Mouse (Mus musculus) MEL (cell line): Measurements from ENCODE around the gene Atf5. TPM values are rescaled to one million over a fixed set of nuclear protein-coding genes. Genes with fewer than 3 reads are reported as not detected.

Source experiments
- DNase-seq: peaks from one replicate; pipeline ENCODE4 v3.0.0; 2011; ENCODE audit warnings: low read depth, low spot score
- H3K27ac ChIP-seq: 2 replicates; pipeline ENCODE4 v1.5.1; 2012; ENCODE audit warnings: low read depth, mild to moderate bottlenecking, control low read depth, low read length, moderate library complexity; ENCODE audit not compliant: control insufficient read depth
- H3K27me3 ChIP-seq, 2 experiments: fragments of 150-350 bp in 1 of 2; sonication (generic) in 1 of 2; 2 replicates each; pipeline ENCODE4 v1.6.1; 2012; ENCODE audit warnings: low read length in 2 of 2, mild to moderate bottlenecking in 2 of 2, improper control_type of control experiment in 1 of 2, moderate library complexity in 1 of 2; ENCODE audit not compliant: insufficient read depth in 2 of 2, control insufficient read depth in 1 of 2
- H3K36me3 ChIP-seq, 2 experiments: 2 replicates each; pipeline ENCODE4 v1.6.1; 2012 to 2014; ENCODE audit warnings: low read length in 2 of 2, improper control_type of control experiment in 1 of 2, inconsistent platforms in 1 of 2, mild to moderate bottlenecking in 1 of 2; ENCODE audit not compliant: insufficient read depth in 2 of 2, control insufficient read depth in 1 of 2
- H3K4me1 ChIP-seq, 2 experiments: fragments of 150-350 bp in 1 of 2; sonication (generic) in 1 of 2; 2 replicates each; pipeline ENCODE4 v1.6.1; 2012; ENCODE audit warnings: low read length in 2 of 2, improper control_type of control experiment in 1 of 2, mild to moderate bottlenecking in 1 of 2; ENCODE audit not compliant: insufficient read depth in 2 of 2, control insufficient read depth in 1 of 2
- H3K4me3 ChIP-seq, 2 experiments: fragments of 150-350 bp in 1 of 2; sonication (generic) in 1 of 2; 2 replicates each; pipeline ENCODE4 v1.5.1; 2012; ENCODE audit warnings: low read depth in 2 of 2, low read length in 2 of 2, mild to moderate bottlenecking in 2 of 2, moderate library complexity in 2 of 2, control low read depth in 1 of 2, improper control_type of control experiment in 1 of 2; ENCODE audit not compliant: control insufficient read depth in 1 of 2, insufficient read depth in 1 of 2
- H3K79me2 ChIP-seq: 2 replicates; pipeline ENCODE4 v1.6.1; 2012; ENCODE audit warnings: mild to moderate bottlenecking, low read length, moderate library complexity; ENCODE audit not compliant: control insufficient read depth, poor library complexity, insufficient read depth
- H3K9ac ChIP-seq: 2 replicates; pipeline ENCODE4 v1.6.1; 2012; ENCODE audit warnings: low read depth, mild to moderate bottlenecking, control low read depth, low read length, moderate library complexity; ENCODE audit not compliant: control insufficient read depth, poor library complexity, severe bottlenecking
- H3K9me3 ChIP-seq: fragments of 150-350 bp; sonication (generic); replicated peaks from 2 replicates; pipeline ENCODE4 v1.6.1; 2012; ENCODE audit warnings: mild to moderate bottlenecking, low read length, improper control_type of control experiment, moderate library complexity; ENCODE audit not compliant: insufficient read depth
- BHLHE40 ChIP-seq: IDR thresholded peaks from 2 replicates; pipeline ENCODE4 v1.6.1; 2012; ENCODE audit warnings: low read depth, mild to moderate bottlenecking, inconsistent platforms, low read length, improper control_type of control experiment, borderline replicate concordance
- CHD1 ChIP-seq: IDR thresholded peaks from 2 replicates; pipeline ENCODE4 v1.6.1; 2012; ENCODE audit warnings: low read depth, mild to moderate bottlenecking, inconsistent platforms, low read length, improper control_type of control experiment
- CHD2 ChIP-seq: IDR thresholded peaks from 2 replicates; pipeline ENCODE4 v1.6.1; 2011; ENCODE audit warnings: low read length, improper control_type of control experiment
- CTCF ChIP-seq, 3 experiments: IDR thresholded peaks in 2 of 3; conservative IDR thresholded peaks in 1 of 3; 2 replicates each; pipeline ENCODE4 v1.5.1; 2011 to 2012; ENCODE audit warnings: low read length in 3 of 3, low read depth in 2 of 3, mild to moderate bottlenecking in 2 of 3, improper control_type of control experiment in 1 of 3, inconsistent platforms in 1 of 3, mixed read lengths in 1 of 3, moderate library complexity in 1 of 3; ENCODE audit not compliant: control insufficient read depth in 1 of 3, insufficient read depth in 1 of 3, poor library complexity in 1 of 3, severe bottlenecking in 1 of 3
- E2F4 ChIP-seq: IDR thresholded peaks from 2 replicates; pipeline ENCODE4 v1.6.1; 2011; ENCODE audit warnings: low read depth, low read length, improper control_type of control experiment, borderline replicate concordance
- ELF1 ChIP-seq: IDR thresholded peaks from 2 replicates; pipeline ENCODE4 v1.6.1; 2014; ENCODE audit warnings: low read depth, mild to moderate bottlenecking, inconsistent platforms, low read length, improper control_type of control experiment, moderate library complexity
- ETS1 ChIP-seq: IDR thresholded peaks from 2 replicates; pipeline ENCODE4 v1.6.1; 2012; ENCODE audit warnings: low read depth, mild to moderate bottlenecking, inconsistent platforms, low read length, improper control_type of control experiment, moderate library complexity
- GABPA ChIP-seq: IDR thresholded peaks from 2 replicates; pipeline ENCODE4 v1.6.1; 2012; ENCODE audit warnings: low read depth, mild to moderate bottlenecking, inconsistent platforms, low read length, improper control_type of control experiment, moderate library complexity
- JUND ChIP-seq: IDR thresholded peaks from 2 replicates; pipeline ENCODE4 v1.6.1; 2011; ENCODE audit warnings: low read depth, mild to moderate bottlenecking, improper control_type of control experiment, low read length
- KAT2A ChIP-seq: conservative IDR thresholded peaks from 2 replicates; pipeline ENCODE4 v1.6.1; 2012; ENCODE audit warnings: low read depth, low read length, improper control_type of control experiment, inconsistent platforms
- MAFK ChIP-seq: IDR thresholded peaks from 2 replicates; pipeline ENCODE4 v1.6.1; 2011; ENCODE audit warnings: low read depth, mild to moderate bottlenecking, low read length, improper control_type of control experiment, borderline replicate concordance
- MAX ChIP-seq: IDR thresholded peaks from 2 replicates; pipeline ENCODE4 v1.6.1; 2011; ENCODE audit warnings: low read length, improper control_type of control experiment
- MAZ ChIP-seq: IDR thresholded peaks from 2 replicates; pipeline ENCODE4 v1.6.1; 2012; ENCODE audit warnings: low read depth, mild to moderate bottlenecking, inconsistent platforms, low read length, improper control_type of control experiment
- MEF2A ChIP-seq: IDR thresholded peaks from 2 replicates; pipeline ENCODE4 v1.6.1; 2014; ENCODE audit warnings: low read depth, mild to moderate bottlenecking, inconsistent platforms, low read length, improper control_type of control experiment; ENCODE audit not compliant: poor library complexity, insufficient replicate concordance, severe bottlenecking; ENCODE audit errors: extremely low read depth
- MYB ChIP-seq: IDR thresholded peaks from 2 replicates; pipeline ENCODE4 v1.6.1; 2011; ENCODE audit warnings: mild to moderate bottlenecking, low read depth, low read length, improper control_type of control experiment
- MYC ChIP-seq: IDR thresholded peaks from 2 replicates; pipeline ENCODE4 v1.6.1; 2011; ENCODE audit warnings: low read depth, mild to moderate bottlenecking, low read length, improper control_type of control experiment, moderate library complexity
- NRF1 ChIP-seq: IDR thresholded peaks from 2 replicates; pipeline ENCODE4 v1.6.1; 2014; ENCODE audit warnings: low read depth, mild to moderate bottlenecking, inconsistent platforms, low read length, improper control_type of control experiment, moderate library complexity; ENCODE audit not compliant: poor library complexity, insufficient read depth, severe bottlenecking
- POLR2AphosphoS5 ChIP-seq: IDR thresholded peaks from 2 replicates; pipeline ENCODE4 v1.6.1; 2012; ENCODE audit warnings: low read depth, borderline replicate concordance, mild to moderate bottlenecking, inconsistent platforms, low read length, moderate library complexity, mixed read lengths
- RCOR1 ChIP-seq: IDR thresholded peaks from 2 replicates; pipeline ENCODE4 v1.6.1; 2012; ENCODE audit warnings: low read depth, mild to moderate bottlenecking, inconsistent platforms, low read length, improper control_type of control experiment
- SIN3A ChIP-seq: IDR thresholded peaks from 2 replicates; pipeline ENCODE4 v1.6.1; 2012; ENCODE audit warnings: low read length, improper control_type of control experiment, inconsistent platforms
- TAL1 ChIP-seq: IDR thresholded peaks from 2 replicates; pipeline ENCODE4 v1.6.1; 2012; ENCODE audit warnings: mild to moderate bottlenecking, inconsistent platforms, low read length, moderate library complexity, mixed read lengths
- TBP ChIP-seq: IDR thresholded peaks from 2 replicates; pipeline ENCODE4 v1.8.0; 2011; ENCODE audit warnings: low read depth, low read length, improper control_type of control experiment
- TCF12 ChIP-seq: IDR thresholded peaks from 2 replicates; pipeline ENCODE4 v1.6.1; 2014; ENCODE audit warnings: low read depth, mild to moderate bottlenecking, inconsistent platforms, low read length, improper control_type of control experiment, moderate library complexity
- UBTF ChIP-seq: IDR thresholded peaks from 2 replicates; pipeline ENCODE4 v1.6.1; 2012; ENCODE audit warnings: low read depth, mild to moderate bottlenecking, inconsistent platforms, low read length, improper control_type of control experiment, moderate library complexity, borderline replicate concordance; ENCODE audit not compliant: insufficient read depth
- ZC3H11A ChIP-seq: IDR thresholded peaks from 2 replicates; pipeline ENCODE4 v1.6.1; 2012; ENCODE audit warnings: low read depth, mild to moderate bottlenecking, inconsistent platforms, low read length, improper control_type of control experiment
- ZMIZ1 ChIP-seq: IDR thresholded peaks from 2 replicates; pipeline ENCODE4 v1.6.1; 2012; ENCODE audit warnings: low read depth, mild to moderate bottlenecking, inconsistent platforms, low read length, improper control_type of control experiment, moderate library complexity
- ZNF384 ChIP-seq: IDR thresholded peaks from 2 replicates; pipeline ENCODE4 v1.6.1; 2012; ENCODE audit warnings: low read depth, mild to moderate bottlenecking, inconsistent platforms, low read length, improper control_type of control experiment
- polyA plus RNA-seq, 2 experiments: library from polyadenylated mRNA; stranded (reverse) in 1 of 2; unstranded in 1 of 2; fragments of >175 nt in 1 of 2; fragments of >200 nt in 1 of 2; gene quantifications; 2 replicates each; pipeline versions ENCODE4 v1.2.1 to v1.2.4; 2012; ENCODE audit warnings: low replicate concordance in 2 of 2, low read depth in 1 of 2; ENCODE audit not compliant: insufficient read length in 2 of 2, insufficient read depth in 1 of 2, missing spikeins in 1 of 2
- total RNA-seq: library from RNA; depleted of rRNA; stranded (reverse); fragments of 300-350 nt; gene quantifications from 2 replicates; pipeline ENCODE4 v1.2.3, GENCODE M21; 2012

Atf5 gene
- total and polyA plus RNA-seq, 3 experiments: 17.6 to 95.5 TPM; not detected in 1

DNA sequence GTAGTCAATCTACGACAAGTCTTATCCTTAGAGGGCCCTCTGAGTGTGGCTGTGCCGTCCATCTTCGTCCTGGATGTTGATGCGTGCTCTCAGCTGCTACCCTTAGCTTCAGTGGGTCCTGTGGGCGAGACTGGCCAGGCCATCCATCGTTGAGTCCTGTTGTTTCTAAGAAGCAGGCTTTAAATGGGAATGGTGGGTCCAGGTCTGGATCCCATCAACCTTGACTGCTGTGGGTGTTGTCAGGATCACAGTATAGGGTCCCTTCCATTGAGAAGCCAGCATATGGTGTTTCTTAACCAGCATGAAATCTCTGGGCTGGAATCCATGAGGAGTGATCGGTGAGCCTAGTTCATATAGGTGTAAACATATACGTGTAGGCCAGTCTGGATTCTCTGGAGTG lies 36.4 kb downstream of the Atf5 start:
- Histone ChIP-seq H3K36me3 (no peaks in the 10 kb centered on the region), H3K9me3 (no peaks in the 10 kb centered on the region)
- no peak for TF ChIP-seq NRF1
- no peak for TF ChIP-seq MYB
- TF ChIP-seq SIN3A: no peak
- TF ChIP-seq CHD2: no peak
- no peak for TF ChIP-seq TAL1
- no peak for TF ChIP-seq ZC3H11A
- no peak for TF ChIP-seq RCOR1
- TF ChIP-seq ELF1: no peak
- TF ChIP-seq MEF2A: no peak
- no peak for TF ChIP-seq MAFK
- TF ChIP-seq TBP: no peak
- TF ChIP-seq E2F4: no peak
- TF ChIP-seq CHD1: no peak
- TF ChIP-seq BHLHE40: no peak
- TF ChIP-seq JUND: no peak
- TF ChIP-seq MAX: no peak
- TF ChIP-seq UBTF: no peak
- no peak for TF ChIP-seq MYC
- TF ChIP-seq ZMIZ1: no peak
- no peak for TF ChIP-seq ETS1
- TF ChIP-seq, all 39 proteins: peak for 0
- H3K4me1 ChIP-seq: no peaks in the 10 kb centered on the region
- no peak overlapping the region for H3K27ac ChIP-seq
- no peaks in the 10 kb centered on the region for H3K27me3 ChIP-seq
- H3K9ac ChIP-seq: no peak overlapping the region
- DNase-seq: no peak
- no peak overlapping the region for H3K4me3 ChIP-seq
- H3K79me2 ChIP-seq: no peaks in the 10 kb centered on the region

- Histone ChIP-seq H3K4me3 (no peak overlapping the region), H3K27ac (no peak overlapping the region), H3K9me3 (no peaks in the 10 kb centered on the region), H3K79me2 (no peaks in the 10 kb centered on the region), H3K27me3 (no peaks in the 10 kb centered on the region), H3K36me3 (peaks cover 0 to 4% of the 10 kb centered on the region in 2 experiments; a peak in 1 of 4 replicates), H3K4me1 (peaks cover 0 to 2% of the 10 kb centered on the region in 2 experiments; a peak in 1 of 4 replicates), H3K9ac (no peak overlapping the region)
- TF ChIP-seq MYC (no peak), TCF12 (no peak), MAZ (no peak), POLR2AphosphoS5 (no peak), ZNF384 (no peak), CTCF (IDR thresholded peaks at IDR 0.05 in 2 of 3, conservative IDR thresholded peaks at IDR 0.05 in 1 of 3; ENCODE audit: control insufficient read depth in 1 of 3, insufficient read depth in 1 of 3, low read depth in 2 of 3, low read length in 3 of 3, poor library complexity in 1 of 3, severe bottlenecking in 1 of 3) (no peak), GABPA (no peak), MEF2A (no peak), MAX (no peak), KAT2A (no peak)
- no peak for DNase-seq
Measured at GRCm38 (mm10) chr7:44776849-44777498, 39.5 kb downstream of the Atf5 start.
